Mouse (Mus musculus) neural tube, embryonic 14.5 days (tissue): ENCODE data around the gene Hrasls. TPM values are rescaled to one million over a fixed set of nuclear protein-coding genes. Genes with fewer than 3 reads are reported as not detected.

Source experiments
- polyA plus RNA-seq: library from polyadenylated mRNA; unstranded; fragments of >200 nt; fragmentation: Nextera tagmentation; extraction: Ambion mirVana; gene quantifications from 2 replicates; pipeline ENCODE4 v1.2.1, GENCODE M21; 2014

Hrasls gene
- polyA plus RNA-seq, 1 experiment from 2014 or later = 4.3 TPM

Other genes starting within 250 kb of the Hrasls start
- gene Atp13a5, start 169.0 kb downstream of the Hrasls start, polyA plus RNA-seq = 1.2 and 1.4 TPM in 2 replicates